Comparison of ENCODE assay signal across 21 mouse cellular contexts in the genomic region with DNA sequence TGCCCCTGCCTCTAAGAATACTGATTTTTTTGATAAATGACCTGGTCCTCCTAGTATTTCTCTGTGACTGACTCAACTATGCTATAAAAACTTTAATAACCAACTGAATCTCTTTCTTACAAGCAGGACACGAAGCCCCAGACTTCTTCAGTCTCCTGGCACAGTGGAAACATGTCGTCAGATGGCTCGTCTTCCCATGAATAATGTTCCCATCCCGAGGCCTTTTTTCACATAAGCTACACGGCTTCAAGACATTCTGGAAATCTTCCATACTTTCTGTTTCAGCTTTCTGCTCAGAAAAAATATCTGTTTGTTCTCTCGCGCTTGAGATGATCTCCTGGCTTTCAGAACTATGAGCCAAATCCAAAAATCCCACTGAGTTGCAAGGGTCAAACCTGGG. TPM values are rescaled to one million over a fixed set of nuclear protein-coding genes. Genes with fewer than 3 reads are reported as not detected.
DNase-seq lines count a peak whose midpoint lies in the region; ATAC-seq lines count a peak whose summit lies in the region.
"Had no signal": no experiment of that assay in that cellular context is flagged by ENCODE, and none has a peak within 500 bp of the region (broad histone marks: within the 10 kb centered on the region; RNA-seq: fewer than 3 reads in every experiment).

No protein-coding gene starts in this region.

- ATAC-seq in frontal cortex, adult (ENCODE audit: low TSS enrichment) = peak; percentile 65; the same call in 1 of the 2 replicates
- ATAC-seq: activated CD4-positive, CD25-positive, alpha-beta regulatory T cell, adult 4 months; CD4-positive, CD25-positive, alpha-beta regulatory T cell, adult 4 months; forebrain, embryonic 14.5 days; forebrain, embryonic 16.5 days; Patski had no signal

- DNase-seq in cerebellum, adult 9-10 months = peak; percentile 16
- DNase-seq in cerebellum, postnatal 14 days = no peak
- no peak for DNase-seq in frontal cortex, postnatal 25 days (ENCODE audit: low spot score in 2 of 2)
- DNase-seq in layer of hippocampus, adult 18-20 months (ENCODE audit: low spot score in 2 of 2) = peak; percentile 32 to 63
- DNase-seq in layer of hippocampus, adult 9-10 months (ENCODE audit: low spot score) = no peak
- peak; percentile 41 for DNase-seq in layer of hippocampus, adult 9-11 months
- no peak for DNase-seq in layer of hippocampus, adult 8-10 months (ENCODE audit: low spot score in 2 of 2)
- DNase-seq: adrenal gland, adult 8-10 months; adrenal gland, postnatal 14 days; adrenal gland, postnatal 36 days; B cell, adult 2 months; cerebellum, adult 11-12 months; cerebellum, adult 2 months; cerebellum, adult 9-11 months; cerebellum, postnatal 25 days had no signal

RNA-seq across cellular contexts. Expression of gene Mdm4, which starts 38.8 kb away (rescaled TPM):
- 10 to 100 TPM; 68.0 to 86.7 TPM for total RNA-seq in layer of hippocampus, adult 18-20 months (2021)
- 100 to 1,000 TPM in 1 of 4 experiments, 10 to 100 TPM in 3; 86.9 to 117 (median 95.4) TPM for total RNA-seq in layer of hippocampus, adult 8-10 months (2022)

RNA-seq across cellular contexts. Expression of gene Pik3c2b, which starts 53.9 kb away (rescaled TPM):
- total RNA-seq in layer of hippocampus, adult 18-20 months (2021) = 10 to 100 TPM; 14.5 to 15.0 TPM
- total RNA-seq in layer of hippocampus, adult 8-10 months (2022) = 10 to 100 TPM; 15.9 to 17.6 (median 16.4) TPM

Comparison
In these comparisons a context has a peak if more than half of its experiments do, and no peak if none do; other contexts are left out.
1. DNase-seq: peak in cerebellum, adult 9-10 months (single experiment), layer of hippocampus, adult 18-20 months (2 of 2) and layer of hippocampus, adult 9-11 months (single experiment); none in cerebellum, postnatal 14 days (0 of 2), frontal cortex, postnatal 25 days (0 of 2), layer of hippocampus, adult 9-10 months (single experiment) and layer of hippocampus, adult 8-10 months (0 of 2).